Mouse (Mus musculus): ENCODE results near the gene Mybl2.

- no peak for TF ChIP-seq ZNF384 (IDR thresholded peaks at IDR 0.05; ENCODE audit: low read depth, low read length)
- TF ChIP-seq ZC3H11A (IDR thresholded peaks at IDR 0.05; ENCODE audit: borderline replicate concordance, low read depth, low read length): no peak
- TF ChIP-seq HCFC1 (IDR thresholded peaks at IDR 0.05; ENCODE audit: borderline replicate concordance, insufficient read depth, low read length): 0 out of 2 replicates have a peak, but pooled peaks have one; percentile 30
Observed at GRCm38 (mm10) chr2:163031289-163031688, 23.2 kb upstream of the Mybl2 start.

Measured in ES-E14 (cell line).